Mouse (Mus musculus): ENCODE results near the gene Fsip1. TPM values are rescaled to one million over a fixed set of nuclear protein-coding genes. Genes with fewer than 3 reads are reported as not detected.

The Fsip1 gene
- polyA plus RNA-seq (2011; ENCODE audit: insufficient read depth, insufficient read length, low read depth, missing spikeins): 3.1 and 3.3 TPM in 2 replicates

DNA sequence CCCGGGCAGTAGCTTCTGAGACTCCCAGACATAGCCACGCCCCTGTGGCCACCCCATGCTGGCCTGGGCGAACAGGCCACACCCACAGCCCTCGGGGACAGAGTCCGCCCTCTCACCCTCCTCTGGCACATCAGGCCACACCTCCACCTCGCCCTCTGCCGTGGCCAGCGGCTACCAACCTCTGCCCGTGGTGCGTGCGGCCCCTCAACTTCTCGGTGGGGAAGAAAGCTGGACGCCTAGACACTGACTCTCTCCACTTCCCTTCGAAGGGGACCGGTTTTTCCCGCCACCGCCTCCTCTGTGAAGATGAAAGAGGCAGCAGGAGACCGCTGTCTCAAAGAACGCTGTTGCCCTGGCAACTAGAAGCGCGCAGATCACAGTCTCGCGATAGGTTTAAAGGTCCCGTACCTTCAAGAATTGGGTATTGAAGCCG lies at the start of gene Fsip1:
Gene Fsip1 (minus strand): TSS at position 346 of the 433 bp plus-strand sequence.
- Histone ChIP-seq H3K4me1 (ENCODE audit: control insufficient read depth, insufficient read depth, low read length) (no peaks in the 10 kb centered on the region), H3K27me3 (ENCODE audit: control insufficient read depth, insufficient read depth, low read length, poor library complexity, severe bottlenecking) (no peaks in the 10 kb centered on the region), H3K9me3 (replicated peaks; ENCODE audit: control insufficient read depth, insufficient read depth, low read length, poor library complexity, severe bottlenecking) (no peaks in the 10 kb centered on the region; the same call in 1 of the 2 replicates), H3K4me3 (ENCODE audit: low read depth, low read length) (peak within 1 kb of the TSS; percentile 75), H3K27ac (ENCODE audit: insufficient read depth, low read length) (peak within 1 kb of the TSS; percentile 47; the same call in 1 of the 2 replicates), H3K36me3 (ENCODE audit: control insufficient read depth, insufficient read depth, low read length, poor library complexity, severe bottlenecking) (no peaks in the 10 kb centered on the region), H3K9ac (ENCODE audit: low read depth, poor library complexity, severe bottlenecking) (no peak within 1 kb of the TSS)
- TF ChIP-seq EP300 (IDR thresholded peaks at IDR 0.05; ENCODE audit: insufficient read depth, low read depth, low read length) (no peak), POLR2A (IDR thresholded peaks at IDR 0.05; ENCODE audit: insufficient read depth, low read length) (no peak), CTCF (IDR thresholded peaks at IDR 0.05; ENCODE audit: low read depth, low read length) (no peak)

DNA sequence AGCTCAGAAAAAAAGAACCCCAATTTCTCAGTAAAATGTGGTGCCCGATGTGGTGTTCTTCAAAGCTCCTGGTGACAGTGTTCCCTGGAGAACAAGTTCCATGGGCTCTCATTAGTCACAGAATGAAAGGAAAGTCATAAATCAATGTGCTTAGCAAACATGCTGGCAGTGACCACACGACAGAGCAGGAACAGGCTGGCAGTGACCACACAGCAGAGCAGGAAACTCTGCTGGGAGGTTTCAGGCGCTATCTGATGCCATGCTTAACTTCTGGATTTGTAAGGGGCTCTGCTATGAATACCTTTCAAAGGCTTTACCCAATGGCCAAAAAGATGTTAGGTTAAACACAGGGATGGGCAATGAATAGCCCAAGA lies 49.7 kb upstream of the Fsip1 start:
- TF ChIP-seq CTCF (IDR thresholded peaks at IDR 0.05; ENCODE audit: low read depth, low read length) (no peak), POLR2A (IDR thresholded peaks at IDR 0.05; ENCODE audit: insufficient read depth, low read length) (no peak), EP300 (IDR thresholded peaks at IDR 0.05; ENCODE audit: insufficient read depth, low read depth, low read length) (no peak)
- Histone ChIP-seq H3K27me3 (ENCODE audit: control insufficient read depth, insufficient read depth, low read length, poor library complexity, severe bottlenecking) (no peaks in the 10 kb centered on the region), H3K27ac (ENCODE audit: insufficient read depth, low read length) (no peak overlapping the region), H3K4me3 (ENCODE audit: low read depth, low read length) (no peak overlapping the region), H3K9ac (ENCODE audit: low read depth, poor library complexity, severe bottlenecking) (no peak overlapping the region), H3K9me3 (replicated peaks; ENCODE audit: control insufficient read depth, insufficient read depth, low read length, poor library complexity, severe bottlenecking) (no peaks in the 10 kb centered on the region), H3K4me1 (ENCODE audit: control insufficient read depth, insufficient read depth, low read length) (no peaks in the 10 kb centered on the region), H3K36me3 (ENCODE audit: control insufficient read depth, insufficient read depth, low read length, poor library complexity, severe bottlenecking) (no peaks in the 10 kb centered on the region)

DNA sequence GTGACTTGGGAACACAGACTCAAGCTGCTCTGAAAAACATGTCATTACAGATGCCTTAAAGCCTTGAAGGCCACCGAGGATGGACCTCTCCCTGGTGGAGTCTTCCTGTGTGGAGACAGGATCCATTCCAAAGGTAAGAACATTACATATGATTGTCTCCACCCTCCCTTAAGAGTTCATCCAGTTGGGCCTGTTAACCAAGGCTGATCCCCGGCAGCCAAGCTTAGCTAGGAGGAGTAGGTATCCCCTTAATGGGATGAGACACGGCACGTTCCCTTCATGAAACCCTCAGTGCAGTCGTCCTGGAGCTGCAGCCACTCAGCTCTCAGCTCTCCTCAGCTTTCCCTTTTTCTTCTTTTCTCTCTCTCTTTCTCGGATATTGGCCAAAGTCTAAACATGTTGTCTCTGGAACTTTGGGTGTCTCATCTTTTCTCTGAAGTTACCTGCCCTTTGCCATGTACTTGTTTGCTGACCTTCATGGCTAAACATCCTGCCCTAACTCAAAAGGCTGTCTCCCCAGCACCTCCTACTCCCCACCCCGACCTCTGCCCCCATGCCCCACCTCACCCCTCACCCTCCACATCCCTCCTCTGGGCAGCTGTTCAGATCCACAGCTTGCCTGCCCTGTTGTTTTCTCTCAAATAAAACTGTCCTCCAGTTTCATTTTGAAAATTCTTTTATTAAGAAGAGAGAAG lies 49.2 kb upstream of the Fsip1 start:
- no peaks in the 10 kb centered on the region for H3K36me3 ChIP-seq (ENCODE audit: control insufficient read depth, insufficient read depth, low read length, poor library complexity, severe bottlenecking)
- TF ChIP-seq EP300 (IDR thresholded peaks at IDR 0.05; ENCODE audit: insufficient read depth, low read depth, low read length) (no peak), POLR2A (IDR thresholded peaks at IDR 0.05; ENCODE audit: insufficient read depth, low read length) (no peak), CTCF (IDR thresholded peaks at IDR 0.05; ENCODE audit: low read depth, low read length) (no peak)
- no peak overlapping the region for H3K4me3 ChIP-seq (ENCODE audit: low read depth, low read length)
- H3K9me3 ChIP-seq (replicated peaks; ENCODE audit: control insufficient read depth, insufficient read depth, low read length, poor library complexity, severe bottlenecking): no peaks in the 10 kb centered on the region
- no peak overlapping the region for H3K27ac ChIP-seq (ENCODE audit: insufficient read depth, low read length)
- no peaks in the 10 kb centered on the region for H3K4me1 ChIP-seq (ENCODE audit: control insufficient read depth, insufficient read depth, low read length)
- no peaks in the 10 kb centered on the region for H3K27me3 ChIP-seq (ENCODE audit: control insufficient read depth, insufficient read depth, low read length, poor library complexity, severe bottlenecking)
- no peak overlapping the region for H3K9ac ChIP-seq (ENCODE audit: low read depth, poor library complexity, severe bottlenecking)

DNA sequence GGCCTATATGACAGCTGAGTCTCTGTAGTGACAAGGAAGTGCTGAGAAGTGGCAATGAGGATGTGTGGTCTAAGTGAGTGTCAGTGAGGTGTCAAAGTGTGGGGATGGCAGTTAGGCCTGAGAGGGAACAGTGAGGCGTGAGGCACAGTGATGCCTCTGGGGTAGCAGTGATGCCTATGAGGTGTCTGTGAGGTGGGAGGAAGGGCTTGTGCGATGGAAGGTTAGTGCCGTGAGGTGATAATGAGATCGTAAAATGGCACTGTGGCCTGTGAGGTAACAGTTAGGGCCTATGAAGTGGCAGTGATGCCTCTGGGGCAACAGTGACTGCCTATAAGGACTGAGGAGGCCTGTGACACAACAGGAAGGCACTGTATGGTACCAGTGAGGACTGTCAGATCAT lies 46.7 kb upstream of the Fsip1 start:
- Histone ChIP-seq H3K9ac (ENCODE audit: low read depth, poor library complexity, severe bottlenecking) (no peak overlapping the region), H3K4me3 (ENCODE audit: low read depth, low read length) (no peak overlapping the region), H3K27me3 (ENCODE audit: control insufficient read depth, insufficient read depth, low read length, poor library complexity, severe bottlenecking) (no peaks in the 10 kb centered on the region), H3K36me3 (ENCODE audit: control insufficient read depth, insufficient read depth, low read length, poor library complexity, severe bottlenecking) (no peaks in the 10 kb centered on the region), H3K27ac (ENCODE audit: insufficient read depth, low read length) (no peak overlapping the region), H3K4me1 (ENCODE audit: control insufficient read depth, insufficient read depth, low read length) (no peaks in the 10 kb centered on the region), H3K9me3 (replicated peaks; ENCODE audit: control insufficient read depth, insufficient read depth, low read length, poor library complexity, severe bottlenecking) (no peaks in the 10 kb centered on the region)
- no peak for TF ChIP-seq EP300 (IDR thresholded peaks at IDR 0.05; ENCODE audit: insufficient read depth, low read depth, low read length)
- TF ChIP-seq POLR2A (IDR thresholded peaks at IDR 0.05; ENCODE audit: insufficient read depth, low read length): no peak
- no peak for TF ChIP-seq CTCF (IDR thresholded peaks at IDR 0.05; ENCODE audit: low read depth, low read length)

DNA sequence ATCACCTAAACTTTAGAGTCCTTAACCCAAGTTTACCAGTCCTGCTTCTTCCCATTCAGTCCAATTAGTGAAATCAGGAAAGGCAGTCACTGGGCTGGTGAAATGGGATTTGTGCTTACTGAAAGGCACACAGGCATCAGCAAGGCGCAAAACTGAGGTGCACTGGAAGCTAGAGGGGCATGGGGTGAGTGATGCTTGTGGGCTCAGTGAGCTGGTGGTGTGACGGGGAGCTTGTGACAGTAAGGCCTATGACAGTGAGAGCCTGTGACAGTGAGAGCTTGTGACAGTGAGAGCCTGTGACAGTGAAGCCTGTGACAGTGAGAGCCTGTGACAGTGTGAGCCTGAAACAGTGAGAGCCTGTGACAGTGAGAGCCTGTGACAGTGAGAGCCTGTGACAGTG lies 44.9 kb upstream of the Fsip1 start:
- Histone ChIP-seq H3K9ac (ENCODE audit: low read depth, poor library complexity, severe bottlenecking) (no peak overlapping the region), H3K4me3 (ENCODE audit: low read depth, low read length) (no peak overlapping the region), H3K27me3 (ENCODE audit: control insufficient read depth, insufficient read depth, low read length, poor library complexity, severe bottlenecking) (peaks cover 1% of the 10 kb centered on the region; the same call in 1 of the 2 replicates), H3K27ac (ENCODE audit: insufficient read depth, low read length) (no peak overlapping the region), H3K9me3 (replicated peaks; ENCODE audit: control insufficient read depth, insufficient read depth, low read length, poor library complexity, severe bottlenecking) (no peaks in the 10 kb centered on the region), H3K4me1 (ENCODE audit: control insufficient read depth, insufficient read depth, low read length) (no peaks in the 10 kb centered on the region), H3K36me3 (ENCODE audit: control insufficient read depth, insufficient read depth, low read length, poor library complexity, severe bottlenecking) (no peaks in the 10 kb centered on the region)
- TF ChIP-seq EP300 (IDR thresholded peaks at IDR 0.05; ENCODE audit: insufficient read depth, low read depth, low read length): no peak
- no peak for TF ChIP-seq POLR2A (IDR thresholded peaks at IDR 0.05; ENCODE audit: insufficient read depth, low read length)
- TF ChIP-seq CTCF (IDR thresholded peaks at IDR 0.05; ENCODE audit: low read depth, low read length): no peak

DNA sequence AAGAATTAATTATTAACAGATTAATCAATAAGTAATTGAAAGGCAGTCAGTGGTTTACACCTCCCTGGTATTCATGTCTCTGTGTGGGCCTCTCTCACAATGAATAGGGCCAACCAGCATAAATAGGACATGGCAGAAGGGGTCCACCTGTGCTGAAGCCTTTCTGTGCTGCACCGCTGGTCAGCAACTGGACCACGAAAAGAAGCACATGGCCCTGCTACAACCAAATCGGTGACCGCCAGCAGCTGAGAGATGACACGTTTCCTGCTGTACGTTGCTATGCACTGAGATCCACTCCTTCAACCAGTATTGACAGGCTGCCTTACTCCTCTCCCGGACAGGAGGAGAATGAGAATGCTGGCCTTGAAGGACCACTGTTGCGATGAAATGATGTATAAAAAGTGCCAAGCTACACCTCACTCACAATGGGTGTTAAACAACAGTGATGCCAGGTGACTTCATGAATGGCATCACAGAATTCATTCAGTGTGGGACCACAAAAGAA lies 44.3 kb upstream of the Fsip1 start:
- Histone ChIP-seq H3K9me3 (replicated peaks; ENCODE audit: control insufficient read depth, insufficient read depth, low read length, poor library complexity, severe bottlenecking) (no peaks in the 10 kb centered on the region), H3K4me3 (ENCODE audit: low read depth, low read length) (no peak overlapping the region), H3K27me3 (ENCODE audit: control insufficient read depth, insufficient read depth, low read length, poor library complexity, severe bottlenecking) (peaks cover 1% of the 10 kb centered on the region; the same call in 1 of the 2 replicates), H3K36me3 (ENCODE audit: control insufficient read depth, insufficient read depth, low read length, poor library complexity, severe bottlenecking) (no peaks in the 10 kb centered on the region), H3K9ac (ENCODE audit: low read depth, poor library complexity, severe bottlenecking) (no peak overlapping the region), H3K4me1 (ENCODE audit: control insufficient read depth, insufficient read depth, low read length) (no peaks in the 10 kb centered on the region), H3K27ac (ENCODE audit: insufficient read depth, low read length) (no peak overlapping the region)
- TF ChIP-seq EP300 (IDR thresholded peaks at IDR 0.05; ENCODE audit: insufficient read depth, low read depth, low read length) (no peak), CTCF (IDR thresholded peaks at IDR 0.05; ENCODE audit: low read depth, low read length) (no peak), POLR2A (IDR thresholded peaks at IDR 0.05; ENCODE audit: insufficient read depth, low read length) (no peak)
